Mouse (Mus musculus): ENCODE measurements around the gene Gm20425.

GRCm38 (mm10) chr9:103184855-103185254 lies 45.3 kb downstream of the Gm20425 start:
- TF ChIP-seq ZC3H11A (IDR thresholded peaks at IDR 0.05; ENCODE audit: borderline replicate concordance, low read depth, low read length) = no peak
- no peak for TF ChIP-seq CHD2 (IDR thresholded peaks at IDR 0.05; ENCODE audit: low read depth, low read length)
- TF ChIP-seq ZNF384 (IDR thresholded peaks at IDR 0.05; ENCODE audit: low read depth, low read length) = no peak
- TF ChIP-seq MAFK (IDR thresholded peaks at IDR 0.05; ENCODE audit: insufficient read depth, low read depth, low read length) = no peak
- no peak for TF ChIP-seq HCFC1 (IDR thresholded peaks at IDR 0.05; ENCODE audit: borderline replicate concordance, insufficient read depth, low read length)

Measured in ES-E14 (cell line).